Mouse (Mus musculus) embryo, embryonic 10.5 days (tissue): ENCODE measurements at regions not wholly inside any gene's neighbourhood (a gene's known extent, or its start where the extent isn't known, plus 50 kb on each side); places are given as distances from the start of the nearest gene placed in this dataset.

ENCODE experiments used
- DNase-seq: peaks from one replicate; pipeline ENCODE4 v3.0.0-alpha.2; 2015; ENCODE audit warnings: low spot score

GRCm38 (mm10) chr17:61520087-61520486 is 1361.0 kb downstream of the Efna5 start:
- no peak for DNase-seq

DNA sequence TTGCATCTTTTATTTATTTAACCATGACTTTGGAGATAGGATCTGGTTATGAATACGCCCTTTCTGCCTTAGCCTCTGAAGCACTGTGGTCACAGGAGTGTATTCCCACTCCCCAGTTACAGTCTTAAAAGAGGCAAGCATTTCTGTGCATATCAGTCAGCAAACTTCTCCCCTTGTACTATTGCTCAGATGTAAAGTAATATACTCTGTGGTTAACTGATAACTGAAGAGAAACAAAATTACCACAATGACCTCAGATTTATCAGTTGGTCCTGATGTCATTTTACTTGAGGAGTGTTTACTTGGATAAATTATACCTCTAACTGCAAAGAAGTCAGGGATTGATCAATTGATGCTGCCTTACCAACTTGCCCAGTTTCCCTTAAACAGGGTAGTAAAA is 1366.1 kb downstream of the Efna5 start:
- DNase-seq: no peak

GRCm38 (mm10) chr17:61513433-61513832 is 1367.7 kb downstream of the Efna5 start:
- peak; percentile 5 for DNase-seq

- DNase-seq: no peak
Observed at GRCm38 (mm10) chr17:61495261-61495660, 1385.9 kb downstream of the Efna5 start.

GRCm38 (mm10) chr17:61477457-61477856 is 1403.7 kb downstream of the Efna5 start:
- no peak for DNase-seq

DNA sequence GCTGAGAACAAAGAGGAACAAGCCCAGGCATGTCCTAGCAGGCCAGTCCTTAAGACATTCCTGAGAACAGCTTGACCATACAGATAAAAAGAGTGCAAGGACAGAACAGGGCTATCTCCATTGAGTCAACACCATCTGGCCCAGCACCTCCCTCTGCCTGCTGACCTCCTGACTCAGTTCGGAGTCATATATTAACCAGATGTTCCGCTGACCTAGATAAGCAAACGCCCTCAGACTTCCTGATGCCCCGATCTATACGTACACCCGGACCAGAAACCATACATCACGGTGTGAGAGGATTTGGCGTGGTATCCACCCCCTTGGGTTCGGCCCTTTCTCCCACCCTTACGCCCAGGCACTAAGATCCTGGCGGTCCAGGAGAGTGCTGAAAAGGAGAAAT is 1406.7 kb downstream of the Efna5 start:
- DNase-seq: no peak

DNA sequence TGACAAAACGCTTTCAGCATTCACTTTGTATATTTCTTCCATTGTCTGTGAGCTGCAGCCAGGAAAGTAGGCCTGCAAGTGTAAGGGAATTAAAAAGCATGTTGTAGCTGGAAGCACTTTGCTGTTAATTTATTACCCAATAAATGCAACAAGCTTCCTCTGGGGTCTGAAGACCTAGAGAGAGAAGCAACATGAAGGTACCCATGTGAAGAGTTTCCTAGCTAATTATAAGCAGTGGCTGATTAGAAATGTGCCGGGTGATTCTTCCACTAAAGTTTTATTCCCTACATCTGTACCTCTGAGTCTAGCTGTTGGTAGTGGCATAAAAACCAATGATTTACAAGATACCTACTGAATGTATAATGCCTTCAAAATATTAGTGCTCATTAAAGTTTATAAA is 1428.2 kb downstream of the Efna5 start:
- DNase-seq: no peak

DNA sequence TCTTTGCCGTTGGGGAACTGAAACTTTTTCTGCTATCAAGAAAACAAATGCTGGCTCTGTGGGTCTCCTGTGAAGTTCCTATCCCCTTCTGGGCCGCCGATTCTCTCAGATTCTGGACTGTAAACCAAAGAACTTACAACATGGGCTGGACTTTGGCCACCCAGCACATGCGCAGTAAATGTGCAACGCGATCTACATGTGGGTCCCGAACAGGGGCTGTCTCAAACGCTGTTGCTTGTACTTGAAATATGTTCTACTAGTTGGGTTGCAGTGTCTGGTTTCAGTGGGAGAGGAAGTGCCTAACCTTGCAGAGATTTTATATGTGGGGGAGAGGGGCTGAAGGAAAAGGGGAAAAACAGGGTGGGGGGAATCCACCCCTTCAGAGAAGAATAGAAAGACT is 1454.3 kb downstream of the Efna5 start:
- DNase-seq: peak; percentile 5
